Mouse (Mus musculus) embryonic fibroblast, embryonic 13.5 days (primary cell): ENCODE measurements around the gene C2cd2l. TPM values are rescaled to one million over a fixed set of nuclear protein-coding genes. Genes with fewer than 3 reads are reported as not detected.
"Not testable (repeated sequence)": the region's sequence is repeated elsewhere in the genome, so short reads cannot be mapped to it uniquely, and the experiment has no call there.

ENCODE experiments used
- H3K27ac ChIP-seq: 2 replicates; pipeline ENCODE4 v1.5.1; 2012; ENCODE audit warnings: low read length, control low read depth, inconsistent platforms; ENCODE audit not compliant: insufficient read depth
- H3K4me1 ChIP-seq: 2 replicates; pipeline ENCODE4 v1.6.1; 2011; ENCODE audit warnings: low read length; ENCODE audit not compliant: control insufficient read depth, insufficient read depth
- H3K4me3 ChIP-seq: 2 replicates; pipeline ENCODE4 v1.5.1; 2011; ENCODE audit warnings: mild to moderate bottlenecking, control low read depth, low read length; ENCODE audit not compliant: insufficient read depth
- CTCF ChIP-seq: IDR thresholded peaks from 2 replicates; pipeline ENCODE4 v1.5.1; 2011; ENCODE audit warnings: mild to moderate bottlenecking, control low read depth, low read length, moderate library complexity, borderline replicate concordance; ENCODE audit not compliant: insufficient read depth
- POLR2A ChIP-seq: IDR thresholded peaks from 2 replicates; pipeline ENCODE4 v1.6.1; 2011; ENCODE audit warnings: low read depth, mild to moderate bottlenecking, control low read depth, low read length, moderate library complexity
- polyA plus RNA-seq: library from polyadenylated mRNA; stranded (reverse); fragments of >200 nt; gene quantifications from 2 replicates; pipeline ENCODE4 v1.2.4, GENCODE M21; 2011; ENCODE audit warnings: low read depth; ENCODE audit not compliant: missing spikeins, insufficient read length

The C2cd2l gene
- polyA plus RNA-seq, 1 experiment: 9.4 TPM

DNA sequence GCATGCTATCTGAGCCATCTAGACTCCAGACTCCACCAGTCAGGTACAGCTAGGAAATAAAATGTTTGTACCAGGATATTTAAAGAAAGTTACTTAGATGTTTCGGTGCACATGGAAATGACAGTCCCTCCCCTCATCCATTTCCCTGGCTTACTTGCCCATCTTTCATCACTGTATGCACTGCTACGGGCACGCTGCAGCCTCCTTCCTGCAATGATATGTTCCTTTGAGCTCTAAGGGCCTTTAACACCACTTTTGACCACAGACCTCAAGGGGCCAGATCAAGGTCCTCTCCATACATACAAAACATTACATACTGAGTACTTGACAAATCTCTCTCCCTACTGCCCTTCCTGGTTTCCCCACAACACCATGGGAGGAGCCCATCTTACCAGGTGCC lies 16.9 kb upstream of the C2cd2l start:
- no peak overlapping the region for H3K27ac ChIP-seq
- H3K4me3 ChIP-seq: peak overlapping the region; percentile 50
- TF ChIP-seq CTCF (no peak), POLR2A (no peak; the same call in 1 of the 2 replicates)
- no peaks in the 10 kb centered on the region; the same call in 1 of the 2 replicates for H3K4me1 ChIP-seq

- not testable (repeated sequence) for H3K4me1 ChIP-seq, H3K27ac ChIP-seq
- peak; percentile 18; the same call in 1 of the 2 replicates for TF ChIP-seq POLR2A
- H3K4me3 ChIP-seq: peak overlapping the region; percentile 50
These were observed 16.4 kb upstream of the C2cd2l start for GRCm38 (mm10) chr9:44336513-44336912.

GRCm38 (mm10) chr9:44336093-44336406 lies 16.0 kb upstream of the C2cd2l start:
- TF ChIP-seq POLR2A: no peak
- no peak for TF ChIP-seq CTCF
- peak overlapping the region; percentile 69 for H3K4me3 ChIP-seq
- H3K27ac ChIP-seq: peak overlapping the region; percentile 41
- no peaks in the 10 kb centered on the region; the same call in 1 of the 2 replicates for H3K4me1 ChIP-seq

GRCm38 (mm10) chr9:44335331-44336092 lies 15.4 kb upstream of the C2cd2l start:
- TF ChIP-seq CTCF: no peak
- TF ChIP-seq POLR2A: peak; percentile 40; the same call in 1 of the 2 replicates
- H3K4me3 ChIP-seq: peak overlapping the region; percentile 69
- H3K4me1 ChIP-seq: no peaks in the 10 kb centered on the region; the same call in 1 of the 2 replicates
- peak overlapping the region; percentile 41 for H3K27ac ChIP-seq

- Histone ChIP-seq H3K4me1 (no peaks in the 10 kb centered on the region; the same call in 1 of the 2 replicates), H3K27ac (peak within 1 kb of the TSS; percentile 41), H3K4me3 (peak within 1 kb of the TSS; percentile 69)
- peak; percentile 40; the same call in 1 of the 2 replicates for TF ChIP-seq CTCF
- peak; percentile 100 for TF ChIP-seq POLR2A
These were observed 14.6 kb upstream of the C2cd2l start, which contains the start of gene H2afx for GRCm38 (mm10) chr9:44334396-44335330. TSS of gene H2afx (plus strand) at chr9:44334694.

DNA sequence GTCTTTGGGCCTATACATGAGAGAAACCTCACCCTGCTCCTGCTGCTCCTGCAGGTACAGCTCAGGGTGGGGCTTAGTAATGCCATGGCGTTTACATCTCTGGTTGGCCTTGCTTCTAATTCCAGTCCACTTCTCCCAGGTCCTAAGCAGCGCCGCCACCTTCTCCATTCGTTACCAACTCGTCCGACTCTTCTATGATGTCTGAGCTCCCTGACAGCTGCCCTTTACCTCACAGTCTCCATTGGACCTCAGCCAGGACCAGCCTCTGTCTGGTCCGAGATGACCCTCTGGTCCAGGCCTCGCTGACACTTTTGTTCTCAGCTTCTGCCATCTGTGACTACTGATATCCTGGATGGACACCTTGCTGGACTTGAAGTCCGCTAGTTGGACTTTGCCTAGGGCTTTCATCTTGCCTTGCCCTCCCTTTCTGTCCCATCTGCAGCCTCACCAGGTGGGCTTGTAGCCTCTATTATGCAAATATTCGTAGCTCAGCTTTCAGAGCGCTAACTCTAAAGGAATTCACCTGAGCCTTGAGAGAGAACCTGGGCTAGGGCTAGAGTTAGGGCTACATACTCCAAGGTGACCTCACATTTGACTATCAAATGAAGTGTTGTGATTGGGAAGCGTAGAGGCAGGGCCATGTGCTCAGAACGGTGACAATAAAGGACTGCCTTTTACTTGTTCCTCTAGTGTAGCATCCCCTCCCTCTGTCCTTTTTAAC lies 13.0 kb upstream of the C2cd2l start:
- Histone ChIP-seq H3K4me1 (no peaks in the 10 kb centered on the region; the same call in 1 of the 2 replicates), H3K27ac (no peak overlapping the region), H3K4me3 (no peak overlapping the region)
- TF ChIP-seq CTCF (no peak), POLR2A (no peak)

DNA sequence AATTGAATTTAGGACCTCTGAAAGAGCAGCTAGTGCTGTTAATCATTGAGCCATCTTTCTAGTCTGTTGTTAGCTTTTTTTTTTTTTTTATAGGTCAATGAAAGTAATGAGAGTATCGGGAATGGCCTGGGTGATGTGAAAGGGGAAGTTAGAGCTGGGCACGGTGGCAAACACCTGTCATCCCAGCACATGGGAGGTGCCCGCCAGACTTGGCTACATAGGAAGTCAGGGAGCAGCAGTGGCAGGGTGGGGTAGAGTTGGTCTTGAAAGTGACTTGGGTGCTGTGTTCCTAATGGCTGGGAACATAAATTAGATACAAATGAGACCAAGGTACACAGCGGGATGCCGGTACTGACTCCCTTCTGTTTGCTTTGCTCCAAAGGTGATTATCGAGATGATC lies 10.7 kb upstream of the C2cd2l start:
- Histone ChIP-seq H3K27ac (no peak overlapping the region), H3K4me3 (no peak overlapping the region), H3K4me1 (no peaks in the 10 kb centered on the region)
- TF ChIP-seq POLR2A: no peak
- no peak for TF ChIP-seq CTCF

DNA sequence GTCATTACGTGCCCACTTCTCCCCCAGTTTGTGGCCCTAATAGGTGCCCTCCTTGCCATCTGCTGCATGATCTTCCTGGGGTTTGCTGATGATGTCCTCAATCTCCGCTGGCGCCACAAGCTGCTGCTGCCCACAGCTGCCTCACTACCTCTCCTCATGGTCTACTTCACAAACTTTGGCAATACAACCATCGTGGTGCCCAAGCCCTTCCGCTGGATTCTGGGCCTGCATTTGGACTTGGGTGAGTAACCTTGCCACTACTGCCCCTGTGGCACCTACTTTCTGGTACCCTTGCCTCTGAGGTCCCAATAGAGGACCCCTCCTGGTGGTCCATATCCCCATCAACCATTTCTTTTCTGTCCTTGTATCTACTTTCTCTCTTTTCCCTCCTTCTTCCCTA lies 7.8 kb upstream of the C2cd2l start:
- no peaks in the 10 kb centered on the region for H3K4me1 ChIP-seq

DNA sequence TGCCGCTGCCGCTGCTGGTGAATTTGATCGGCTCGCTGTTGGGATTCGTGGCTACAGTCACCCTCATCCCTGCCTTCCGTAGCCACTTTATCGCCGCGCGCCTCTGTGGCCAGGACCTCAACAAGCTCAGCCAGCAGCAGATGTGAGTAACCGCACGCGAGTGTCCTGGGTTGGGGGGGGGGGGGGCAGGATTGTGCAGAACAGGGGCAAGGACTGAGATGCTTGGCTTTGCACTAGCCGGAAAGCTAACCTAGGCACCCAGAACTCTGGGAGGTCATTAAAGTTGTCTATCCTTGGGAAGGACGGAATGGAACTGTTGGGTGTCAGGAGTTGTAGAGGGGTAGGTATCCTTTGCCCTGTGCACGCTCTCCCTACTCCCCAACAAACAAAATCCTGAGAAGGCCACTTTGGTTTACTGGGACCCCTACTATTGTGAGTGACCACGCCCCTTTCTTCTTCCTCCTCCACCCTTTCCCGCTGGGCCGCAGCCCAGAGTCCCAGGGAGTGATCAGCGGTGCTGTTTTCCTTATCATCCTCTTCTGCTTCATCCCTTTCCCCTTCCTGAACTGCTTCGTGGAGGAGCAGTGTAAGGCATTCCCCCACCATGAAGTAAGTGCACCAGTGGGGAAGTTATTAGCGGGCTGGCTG lies 7.1 kb upstream of the C2cd2l start:
- TF ChIP-seq POLR2A: peak; percentile 41; the same call in 1 of the 2 replicates
- TF ChIP-seq CTCF: no peak
- H3K4me3 ChIP-seq: peak overlapping the region; percentile 80
- H3K4me1 ChIP-seq: no peaks in the 10 kb centered on the region
- peak overlapping the region; percentile 80 for H3K27ac ChIP-seq

More for the DNA sequence above, 7.8 kb upstream of the C2cd2l start:
- H3K27ac ChIP-seq: no peak overlapping the region
- TF ChIP-seq CTCF: no peak
- TF ChIP-seq POLR2A: no peak
- peak overlapping the region; percentile 80 for H3K4me3 ChIP-seq
